Mouse (Mus musculus) adrenal gland, adult (tissue): ENCODE measurements around the gene Prkce.
A peak's percentile ranks its signal among the peaks of the same experiment; 100 is the strongest.

ENCODE experiments used
- DNase-seq, 2 experiments: peaks; one replicate each; pipeline ENCODE4 v3.0.0; 2022 to 2023; ENCODE audit warnings: low spot score in 1 of 2; ENCODE audit not compliant: inconsistent age in 2 of 2

The Prkce gene

GRCm38 (mm10) chr17:86329273-86330075, 161.9 kb downstream of the Prkce start:
- no peak for DNase-seq

GRCm38 (mm10) chr17:86330076-86330955, 162.7 kb downstream of the Prkce start:
- no peak for DNase-seq

GRCm38 (mm10) chr17:86331835-86332234, 164.2 kb downstream of the Prkce start:
- DNase-seq = no peak

GRCm38 (mm10) chr17:86334990-86335389, 167.4 kb downstream of the Prkce start:
- peak in 1 of 2 experiments; percentile 62 for DNase-seq

GRCm38 (mm10) chr17:86336652-86337073, 169.1 kb downstream of the Prkce start:
- DNase-seq = peak in 1 of 2 experiments; percentile 48

- DNase-seq = peak; percentile 30 to 60
Measured at GRCm38 (mm10) chr17:86337076-86337475, 169.5 kb downstream of the Prkce start.

GRCm38 (mm10) chr17:86338328-86338727, 170.7 kb downstream of the Prkce start:
- no peak for DNase-seq

- DNase-seq = no peak
Measured at GRCm38 (mm10) chr17:86344032-86344431, 176.4 kb downstream of the Prkce start.

GRCm38 (mm10) chr17:86345234-86346005, 177.8 kb downstream of the Prkce start:
- no peak for DNase-seq

GRCm38 (mm10) chr17:86350236-86350635, 182.7 kb downstream of the Prkce start:
- DNase-seq = peak in 1 of 2 experiments; percentile 60

GRCm38 (mm10) chr17:86350791-86351261, 183.2 kb downstream of the Prkce start:
- DNase-seq = no peak

- DNase-seq = no peak
Measured at GRCm38 (mm10) chr17:86351282-86351681, 183.7 kb downstream of the Prkce start.

- no peak for DNase-seq
Measured at GRCm38 (mm10) chr17:86352247-86353037, 184.9 kb downstream of the Prkce start.

- DNase-seq = no peak
Measured at GRCm38 (mm10) chr17:86353679-86354078, 186.1 kb downstream of the Prkce start.

- DNase-seq = no peak
Measured at GRCm38 (mm10) chr17:86354101-86354500, 186.5 kb downstream of the Prkce start.

GRCm38 (mm10) chr17:86354896-86355295, 187.3 kb downstream of the Prkce start:
- DNase-seq = no peak

- no peak for DNase-seq
Measured at GRCm38 (mm10) chr17:86355318-86355717, 187.7 kb downstream of the Prkce start.

- DNase-seq = no peak
Measured at GRCm38 (mm10) chr17:86355772-86356451, 188.3 kb downstream of the Prkce start.

GRCm38 (mm10) chr17:86358388-86358787, 190.8 kb downstream of the Prkce start:
- no peak for DNase-seq

- DNase-seq = no peak
Measured at GRCm38 (mm10) chr17:86358847-86359246, 191.3 kb downstream of the Prkce start.
